Mouse (Mus musculus): Measurements from ENCODE around the gene Armc2.
A peak's percentile ranks its signal among the peaks of the same experiment; 100 is the strongest.

The Armc2 gene

DNA sequence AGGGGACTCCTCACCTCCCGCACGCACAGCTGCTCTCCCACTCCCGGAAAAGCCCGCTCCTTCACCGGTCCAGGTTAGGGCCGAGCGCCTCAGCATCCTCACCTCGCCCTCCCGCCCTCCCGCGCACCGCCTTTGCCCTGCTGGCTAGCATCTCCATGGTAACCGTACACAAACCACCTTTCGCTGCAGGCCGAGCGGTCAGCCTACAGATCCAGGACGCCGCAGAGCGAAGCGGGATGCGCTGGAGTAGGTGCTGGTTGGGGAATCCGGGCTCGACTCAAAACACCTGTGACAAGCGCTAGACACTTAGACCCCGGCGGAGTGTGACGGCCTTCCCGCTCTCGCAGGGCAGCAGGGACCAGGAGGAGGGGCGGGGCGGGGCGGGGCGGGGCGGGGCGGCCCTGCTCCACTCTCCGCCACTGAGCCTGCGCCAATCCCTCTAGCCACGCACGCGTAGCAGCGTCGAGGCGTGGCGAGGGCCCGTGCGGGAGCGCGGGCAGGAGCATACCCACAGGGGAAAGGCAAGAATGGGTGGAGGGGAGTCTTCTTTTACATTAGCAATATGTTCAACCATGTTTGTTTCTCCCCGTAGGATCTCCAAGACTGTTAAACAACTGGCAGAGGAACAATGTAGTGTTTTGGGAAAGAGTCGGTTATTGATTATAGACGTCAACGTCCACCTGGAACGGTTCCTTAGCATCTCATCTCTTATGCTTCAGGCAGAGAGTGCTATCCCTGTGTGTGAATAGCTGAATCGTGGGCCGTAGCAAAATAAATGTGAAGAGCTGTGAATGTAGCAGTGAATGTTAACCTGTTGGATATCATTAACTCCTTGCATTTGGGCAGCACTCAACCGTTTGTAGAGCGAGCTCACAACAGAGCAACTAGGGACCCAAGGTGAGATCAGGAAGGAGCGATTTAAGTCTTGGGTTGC is at the start of gene Armc2:
Gene Armc2 (minus strand): TSS at position 427 of the 934 bp plus-strand sequence.
- peak; percentile 87 for DNase-seq

GRCm38 (mm10) chr10:42064446-42064845 is 46.2 kb upstream of the Armc2 start:
- no peak for DNase-seq

- no peak for DNase-seq
Measured at GRCm38 (mm10) chr10:42059522-42059921, 41.3 kb upstream of the Armc2 start.

- peak; percentile 49 for DNase-seq
Measured at GRCm38 (mm10) chr10:42057746-42058145, 39.5 kb upstream of the Armc2 start.

GRCm38 (mm10) chr10:42057231-42057601 is 39.0 kb upstream of the Armc2 start:
- DNase-seq, result peak; percentile 45

- DNase-seq, result peak; percentile 24
Measured at GRCm38 (mm10) chr10:42056486-42057230, 38.4 kb upstream of the Armc2 start.

GRCm38 (mm10) chr10:42055224-42056165 is 37.3 kb upstream of the Armc2 start:
- no peak for DNase-seq

GRCm38 (mm10) chr10:42051069-42051468 is 32.8 kb upstream of the Armc2 start:
- DNase-seq, result no peak

GRCm38 (mm10) chr10:42048648-42049047 is 30.4 kb upstream of the Armc2 start:
- no peak for DNase-seq

DNA sequence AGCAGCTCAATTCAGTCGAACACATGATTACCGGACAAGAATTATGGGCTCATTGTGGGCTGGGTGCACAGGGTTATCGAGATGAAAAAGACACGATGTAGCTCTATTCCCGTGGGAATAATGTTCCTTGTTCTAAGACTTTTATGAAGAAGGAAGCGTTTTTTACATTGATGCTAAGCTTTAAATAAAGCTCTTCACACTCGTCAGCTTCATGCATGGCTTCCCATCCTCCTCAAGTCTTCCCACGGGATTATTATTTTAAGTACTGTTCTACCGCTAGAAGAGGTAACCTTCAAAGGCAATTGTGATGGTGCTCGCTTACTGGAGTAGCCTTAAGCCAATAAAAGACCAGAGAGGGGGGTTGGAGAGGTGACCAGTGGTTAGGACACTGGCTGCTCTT is 26.3 kb upstream of the Armc2 start:
- DNase-seq, result no peak

GRCm38 (mm10) chr10:42043307-42043706 is 25.1 kb upstream of the Armc2 start:
- no peak for DNase-seq

DNA sequence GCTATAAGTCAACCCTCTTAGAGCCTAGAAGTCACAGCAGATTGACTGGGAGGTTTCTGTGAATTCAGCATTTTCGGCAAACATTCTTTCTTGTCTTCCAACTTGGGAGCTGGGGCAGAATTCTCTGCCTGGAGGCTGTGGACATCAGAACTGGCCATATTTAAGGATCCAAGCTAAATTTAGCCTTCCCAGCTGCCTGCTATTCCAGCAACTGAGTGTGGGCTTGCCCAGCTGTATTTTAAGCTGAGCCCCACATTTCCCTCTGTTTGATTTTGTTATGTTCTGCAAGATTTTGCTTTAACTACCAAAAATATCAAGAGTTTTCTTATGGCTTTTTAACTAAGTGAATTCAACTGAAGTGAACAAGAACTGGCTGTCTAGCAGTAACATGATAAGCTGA is 24.6 kb upstream of the Armc2 start:
- no peak for DNase-seq

DNA sequence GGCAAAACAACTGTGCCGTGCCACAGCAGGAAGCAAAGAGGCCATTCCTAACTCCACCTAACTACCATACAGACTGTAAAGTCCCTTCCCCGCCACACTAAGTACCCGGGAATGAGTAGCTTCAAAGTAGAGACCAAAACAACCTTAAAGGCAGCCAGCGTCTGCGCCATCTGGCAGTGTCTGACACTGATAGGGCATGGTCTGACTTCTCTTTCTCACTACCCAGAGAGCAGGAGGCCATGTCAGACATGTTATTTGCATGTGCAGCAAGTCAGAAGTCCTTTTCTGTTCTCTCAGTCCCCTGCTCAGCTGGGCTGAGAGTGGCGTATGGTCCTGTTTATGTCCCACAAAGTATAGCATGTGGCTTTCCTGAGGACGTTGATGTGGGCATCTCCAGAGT is 23.8 kb upstream of the Armc2 start:
- no peak for DNase-seq

DNA sequence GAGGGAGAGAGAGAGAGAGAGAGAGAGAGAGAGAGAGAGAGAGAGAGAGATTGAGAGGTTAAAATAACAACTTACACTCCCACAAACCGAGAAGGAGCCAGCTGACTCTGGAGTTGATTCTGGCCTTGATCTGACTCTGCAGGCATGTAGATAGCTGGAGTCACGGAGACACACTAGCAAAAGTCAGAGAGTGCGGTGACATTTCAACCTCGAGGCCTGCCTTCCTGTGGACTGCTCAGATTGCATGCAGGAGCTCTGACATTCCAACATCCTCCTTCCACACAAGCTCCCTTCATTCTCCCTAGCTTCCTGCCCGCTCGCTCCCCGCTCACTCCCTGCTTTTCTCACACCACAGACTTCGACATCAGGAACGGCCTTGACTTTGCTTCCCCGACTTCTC is 20.3 kb upstream of the Armc2 start:
- DNase-seq, result no peak

- DNase-seq, result no peak
Measured at GRCm38 (mm10) chr10:42037301-42037870, 19.1 kb upstream of the Armc2 start.

GRCm38 (mm10) chr10:42036846-42037245 is 18.6 kb upstream of the Armc2 start:
- peak; percentile 70 for DNase-seq

- DNase-seq, result no peak
Measured at GRCm38 (mm10) chr10:42033571-42033970, 15.3 kb upstream of the Armc2 start.

DNA sequence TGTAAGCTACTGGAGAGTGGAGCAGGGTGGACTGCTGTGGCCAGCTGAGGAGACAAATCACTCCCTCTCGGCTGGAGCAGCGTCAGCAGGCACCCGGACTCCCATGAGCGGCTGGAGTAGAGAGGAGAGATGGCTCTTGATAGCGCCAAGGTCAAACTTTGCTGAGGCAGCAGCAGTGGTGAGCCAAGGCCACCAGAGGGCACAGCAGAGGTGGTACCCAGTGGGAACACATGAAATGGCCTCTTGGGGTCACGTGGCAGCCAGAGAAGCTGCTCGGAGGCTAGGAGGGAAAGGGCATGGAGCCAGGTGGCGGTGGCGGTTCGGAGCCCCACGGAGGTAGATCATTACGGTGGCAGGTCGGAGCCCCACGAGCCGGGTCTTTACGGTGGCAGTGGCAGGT is 12.8 kb upstream of the Armc2 start:
- peak; percentile 90 for DNase-seq

DNA sequence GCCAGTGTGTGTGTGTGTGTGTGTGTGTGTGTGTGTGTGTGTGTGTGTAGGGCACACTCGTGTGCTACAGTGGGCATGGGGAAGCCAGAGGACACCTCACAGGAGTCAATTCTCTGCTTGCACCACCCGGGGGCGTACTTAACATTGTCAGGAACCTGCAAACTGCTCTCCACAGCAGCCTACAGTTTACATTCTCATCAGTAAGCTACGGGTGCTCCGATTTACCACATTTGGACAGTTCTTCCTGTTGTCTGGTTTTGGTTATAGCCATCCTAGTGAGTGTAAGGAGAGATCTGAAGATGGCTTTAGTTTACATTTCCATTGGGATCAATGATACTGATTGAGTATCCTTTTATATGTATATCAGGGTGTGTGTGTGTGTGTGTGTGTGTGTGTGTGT is 11.3 kb upstream of the Armc2 start:
- DNase-seq, result no peak

DNA sequence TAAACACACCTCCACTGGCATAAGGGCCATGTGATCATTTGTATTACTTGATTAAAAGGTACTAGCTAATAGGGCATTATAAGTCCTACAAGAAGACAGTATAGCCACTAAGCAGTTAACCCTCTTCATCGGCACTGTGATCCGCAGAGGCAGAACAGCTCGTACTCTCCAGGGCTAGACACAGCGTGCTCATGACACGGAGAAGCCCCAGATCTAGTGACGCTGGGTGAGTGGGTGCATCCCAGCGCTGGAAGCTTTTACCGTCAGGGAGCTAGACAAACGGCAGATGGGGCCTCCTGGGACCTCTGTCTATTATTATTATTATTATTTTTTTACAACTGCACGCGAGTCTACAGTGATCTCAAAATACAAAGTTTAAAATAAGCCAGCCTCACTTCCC is 9.1 kb upstream of the Armc2 start:
- no peak for DNase-seq

DNA sequence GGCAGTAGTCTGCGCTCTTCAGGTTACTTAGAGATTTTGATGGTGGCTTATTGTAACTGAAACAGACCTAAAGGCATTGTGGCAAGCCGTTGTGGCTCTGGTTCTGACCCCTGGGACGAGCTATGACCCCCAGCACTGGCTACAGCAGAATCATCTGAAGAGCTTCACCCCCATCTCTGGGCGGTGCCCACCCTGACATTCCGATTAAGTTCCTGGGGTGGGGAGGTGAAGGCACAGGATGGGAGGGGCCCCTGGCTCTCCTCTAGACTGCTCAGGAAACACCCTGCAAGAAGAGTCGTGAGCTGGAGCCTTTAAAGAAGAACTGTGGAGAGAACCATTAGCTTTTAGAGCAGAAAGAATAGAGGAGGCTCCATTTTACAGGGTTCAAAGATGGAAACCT is 6.2 kb upstream of the Armc2 start:
- no peak for DNase-seq

DNA sequence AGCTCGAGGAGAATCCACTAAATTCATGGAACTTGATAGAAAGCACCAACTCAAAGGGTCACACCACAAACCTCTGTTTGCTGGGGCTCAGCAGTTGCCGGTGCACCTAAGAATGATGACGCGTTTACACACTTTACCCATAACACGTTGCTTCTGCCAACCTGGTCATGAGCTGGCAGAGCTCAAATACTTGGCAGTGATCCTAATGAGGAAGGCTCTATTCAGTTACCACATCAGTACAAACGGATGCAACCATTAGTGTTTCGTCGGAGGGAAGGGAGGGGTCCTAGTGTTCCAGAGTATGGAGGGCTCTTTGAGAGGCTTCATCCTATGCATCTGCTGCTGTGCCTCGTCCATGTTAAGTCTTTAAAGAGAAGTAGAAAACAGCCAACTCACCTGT is 3.3 kb upstream of the Armc2 start:
- DNase-seq, result peak; percentile 69

GRCm38 (mm10) chr10:42014086-42014485 is 4.2 kb downstream of the Armc2 start:
- DNase-seq, result no peak

All from retina, postnatal 1 day (tissue).